Mouse (Mus musculus) CH12.LX (cell line): Measurements from ENCODE around the gene Rybp. TPM values are rescaled to one million over a fixed set of nuclear protein-coding genes. Genes with fewer than 3 reads are reported as not detected.

Experiments used
- DNase-seq: peaks from one replicate; pipeline ENCODE4 v3.0.0-alpha.2; 2013; ENCODE audit errors: extremely low read depth
- H3K27ac ChIP-seq: 2 replicates; pipeline ENCODE4 v1.5.1; 2012; ENCODE audit warnings: low read depth, mild to moderate bottlenecking, control low read depth, moderate library complexity; ENCODE audit not compliant: insufficient read depth
- H3K27me3 ChIP-seq: replicated peaks from 2 replicates; pipeline ENCODE3; 2012; ENCODE audit warnings: inconsistent platforms
- H3K36me3 ChIP-seq, 2 experiments: replicated peaks in 1 of 2; 2 replicates each; pipeline versions ENCODE3 to v1.6.1; 2012; ENCODE audit warnings: inconsistent platforms in 1 of 2, low read length in 1 of 2, mild to moderate bottlenecking in 1 of 2, mixed read lengths in 1 of 2, moderate library complexity in 1 of 2; ENCODE audit not compliant: control insufficient read depth in 1 of 2, insufficient read depth in 1 of 2
- H3K4me1 ChIP-seq, 2 experiments: 2 replicates each; pipeline ENCODE4 v1.6.1; 2012; ENCODE audit warnings: inconsistent platforms in 1 of 2, moderate library complexity in 1 of 2; ENCODE audit not compliant: insufficient read depth in 2 of 2, control insufficient read depth in 1 of 2
- H3K4me2 ChIP-seq: 2 replicates; pipeline ENCODE4 v1.6.1; 2012; ENCODE audit warnings: low read depth, mild to moderate bottlenecking, control low read depth; ENCODE audit not compliant: poor library complexity, insufficient read depth, severe bottlenecking
- H3K4me3 ChIP-seq, 3 experiments: fragments of 150-350 bp in 1 of 3; sonication (generic) in 1 of 3; replicated peaks in 1 of 3; 2 replicates each; pipeline versions ENCODE3 to v1.5.1; 2011 to 2012; ENCODE audit warnings: low read depth in 2 of 3, low read length in 2 of 3, mild to moderate bottlenecking in 2 of 3, moderate library complexity in 2 of 3, control low read depth in 1 of 3, improper control_type of control experiment in 1 of 3, inconsistent platforms in 1 of 3, mixed read lengths in 1 of 3; ENCODE audit not compliant: poor library complexity in 1 of 3
- H3K79me2 ChIP-seq: replicated peaks from 2 replicates; pipeline ENCODE4 v1.6.1; 2012; ENCODE audit warnings: mild to moderate bottlenecking, moderate library complexity; ENCODE audit not compliant: control insufficient read depth, poor library complexity, insufficient read depth, severe bottlenecking; ENCODE audit errors: extremely low read depth
- H3K9ac ChIP-seq: 2 replicates; pipeline ENCODE4 v1.6.1; 2012; ENCODE audit warnings: low read depth, mild to moderate bottlenecking, control low read depth, moderate library complexity; ENCODE audit not compliant: insufficient read depth
- H3K9me3 ChIP-seq: replicated peaks from 2 replicates; pipeline ENCODE3; 2012; ENCODE audit warnings: low read length, inconsistent platforms, mixed read lengths
- BHLHE40 ChIP-seq: IDR thresholded peaks from 2 replicates; pipeline ENCODE4 v1.6.1; 2011; ENCODE audit warnings: mild to moderate bottlenecking, low read depth, low read length, improper control_type of control experiment
- CHD1 ChIP-seq: IDR thresholded peaks from 2 replicates; pipeline ENCODE4 v1.6.1; 2012; ENCODE audit warnings: low read depth, low read length, improper control_type of control experiment, inconsistent platforms
- CHD2 ChIP-seq: IDR thresholded peaks from 2 replicates; pipeline ENCODE4 v1.6.1; 2011; ENCODE audit warnings: low read length, improper control_type of control experiment
- ELF1 ChIP-seq: IDR thresholded peaks from 2 replicates; pipeline ENCODE4 v1.6.1; 2014; ENCODE audit warnings: low read depth, mild to moderate bottlenecking, inconsistent platforms, low read length, improper control_type of control experiment
- EP300 ChIP-seq: IDR thresholded peaks from 2 replicates; pipeline ENCODE4 v1.6.1; 2011; ENCODE audit warnings: low read length, improper control_type of control experiment
- GABPA ChIP-seq: IDR thresholded peaks from 2 replicates; pipeline ENCODE4 v1.6.1; 2012; ENCODE audit warnings: low read depth, low read length, improper control_type of control experiment, inconsistent platforms; ENCODE audit not compliant: insufficient replicate concordance
- HCFC1 ChIP-seq: IDR thresholded peaks from 2 replicates; pipeline ENCODE4 v1.6.1; 2012; ENCODE audit warnings: low read depth, mild to moderate bottlenecking, inconsistent platforms, low read length, improper control_type of control experiment
- IRF4 ChIP-seq: IDR thresholded peaks from 2 replicates; pipeline ENCODE4 v1.6.1; 2014; ENCODE audit warnings: low read depth, mild to moderate bottlenecking, inconsistent platforms, low read length, improper control_type of control experiment
- JUN ChIP-seq: IDR thresholded peaks from 2 replicates; pipeline ENCODE4 v1.6.1; 2011; ENCODE audit warnings: low read depth, mild to moderate bottlenecking, low read length, improper control_type of control experiment, moderate library complexity; ENCODE audit not compliant: insufficient read depth
- KAT2A ChIP-seq: IDR thresholded peaks from 2 replicates; pipeline ENCODE4 v1.6.1; 2012; ENCODE audit warnings: low read length, improper control_type of control experiment, inconsistent platforms; ENCODE audit not compliant: insufficient replicate concordance
- MAFK ChIP-seq: IDR thresholded peaks from 2 replicates; pipeline ENCODE4 v1.6.1; 2011; ENCODE audit warnings: low read length, improper control_type of control experiment; ENCODE audit not compliant: insufficient replicate concordance
- MAZ ChIP-seq: IDR thresholded peaks from 2 replicates; pipeline ENCODE4 v1.6.1; 2012; ENCODE audit warnings: low read depth, mild to moderate bottlenecking, inconsistent platforms, low read length, improper control_type of control experiment, moderate library complexity
- MEF2A ChIP-seq: IDR thresholded peaks from 2 replicates; pipeline ENCODE4 v1.6.1; 2014; ENCODE audit warnings: low read depth, mild to moderate bottlenecking, inconsistent platforms, low read length, improper control_type of control experiment, borderline replicate concordance
- MXI1 ChIP-seq: IDR thresholded peaks from 2 replicates; pipeline ENCODE4 v1.6.1; 2011; ENCODE audit warnings: mild to moderate bottlenecking, low read depth, low read length, improper control_type of control experiment
- PAX5 ChIP-seq: IDR thresholded peaks from 2 replicates; pipeline ENCODE4 v1.6.1; 2012; ENCODE audit warnings: low read length, inconsistent platforms, mixed read lengths
- POLR2A ChIP-seq: IDR thresholded peaks from 2 replicates; pipeline ENCODE4 v1.6.1; 2011; ENCODE audit warnings: low read depth, mild to moderate bottlenecking, improper control_type of control experiment, low read length
- POLR2AphosphoS2 ChIP-seq: IDR thresholded peaks from 2 replicates; pipeline ENCODE4 v1.6.1; 2011; ENCODE audit warnings: low read depth, low read length, improper control_type of control experiment
- SIN3A ChIP-seq: IDR thresholded peaks from 2 replicates; pipeline ENCODE4 v1.6.1; 2012; ENCODE audit warnings: low read length, improper control_type of control experiment, inconsistent platforms
- SMC3 ChIP-seq: IDR thresholded peaks from 2 replicates; pipeline ENCODE4 v1.6.1; 2011; ENCODE audit warnings: low read depth, low read length, improper control_type of control experiment
- TBP ChIP-seq: conservative IDR thresholded peaks from 2 replicates; pipeline ENCODE4 v1.6.1; 2011; ENCODE audit warnings: low read depth, low read length, improper control_type of control experiment
- UBTF ChIP-seq: IDR thresholded peaks from 2 replicates; pipeline ENCODE4 v1.6.1; 2012; ENCODE audit warnings: low read depth, mild to moderate bottlenecking, inconsistent platforms, low read length, improper control_type of control experiment, moderate library complexity
- ZMIZ1 ChIP-seq: IDR thresholded peaks from 2 replicates; pipeline ENCODE4 v1.6.1; 2012; ENCODE audit warnings: low read depth, mild to moderate bottlenecking, inconsistent platforms, low read length, improper control_type of control experiment
- dilution Hi-C: fragments of 300-500 bp; cut with MboI; formaldehyde crosslinking; loops from 2 replicates; pipeline ENCODE4 v1.14.3; 2020; ENCODE audit warnings: low sequenced_read_pairs; ENCODE audit not compliant: extremely low pct_unique_long_range_greater_than_20kb, extremely low pct_ligation_motif_present
- in situ Hi-C: fragments of 300-500 bp; cut with MboI; formaldehyde crosslinking; loops from 3 replicates; pipeline ENCODE4 v1.14.3; 2019; ENCODE audit warnings: low sequenced_read_pairs, low pct_ligation_motif_present, low pct_unique_long_range_greater_than_20kb, mixed read lengths
- polyA plus RNA-seq: library from polyadenylated mRNA; unstranded; fragments of >175 nt; gene quantifications from 2 replicates; pipeline ENCODE4 v1.2.1, GENCODE M21; 2012; ENCODE audit warnings: low read depth; ENCODE audit not compliant: insufficient read length
- total RNA-seq, 2 experiments: library from RNA; depleted of rRNA; stranded (reverse); fragments of 300-350 nt in 1 of 2; fragments of >200 nt in 1 of 2; gene quantifications; 2 replicates each; pipeline ENCODE4 v1.2.3; 2012 to 2014

Rybp gene
- total and polyA plus RNA-seq, 3 experiments: 9.1 to 27.4 (median 23.6) TPM

DNA sequence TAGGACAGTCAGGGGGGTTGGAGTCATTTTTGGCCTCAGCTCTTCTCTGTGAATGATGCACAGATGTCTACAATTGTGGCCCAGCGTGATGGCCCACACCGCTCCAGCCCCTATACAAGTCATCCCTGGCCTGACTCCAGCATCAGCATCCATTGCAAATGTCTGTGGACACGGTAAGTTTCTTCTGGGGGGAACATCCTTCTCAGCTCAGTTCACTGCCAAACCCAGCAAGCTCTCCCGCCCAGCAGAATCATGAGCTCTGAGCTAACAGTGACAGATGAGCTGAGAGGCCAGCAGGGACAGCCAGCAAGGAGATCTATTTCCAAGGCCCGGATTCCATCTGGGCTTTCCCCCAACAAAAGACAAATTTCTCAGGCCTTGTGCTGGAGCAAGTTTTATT, 90.2 kb downstream of the Rybp start:
- no peaks in the 10 kb centered on the region for H3K79me2 ChIP-seq
- H3K4me3 ChIP-seq: no peak overlapping the region
- H3K27ac ChIP-seq: no peak overlapping the region
- in situ Hi-C loops: no loop called here
- no peaks in the 10 kb centered on the region for H3K9me3 ChIP-seq
- DNase-seq: no peak
- no peak overlapping the region for H3K4me2 ChIP-seq
- dilution Hi-C loops: no loop called here
- H3K27me3 ChIP-seq: peaks cover 6% of the 10 kb centered on the region
- H3K36me3 ChIP-seq: no peaks in the 10 kb centered on the region
- no peak for TF ChIP-seq JUN
- TF ChIP-seq EP300: no peak
- no peak for TF ChIP-seq SIN3A
- TF ChIP-seq CHD1: no peak
- no peak for TF ChIP-seq KAT2A
- no peak for TF ChIP-seq ELF1
- TF ChIP-seq CHD2: no peak
- TF ChIP-seq MAZ: no peak
- no peak for TF ChIP-seq BHLHE40
- no peak for TF ChIP-seq TBP
- TF ChIP-seq MEF2A: no peak
- no peak for TF ChIP-seq PAX5
- TF ChIP-seq GABPA: no peak
- TF ChIP-seq SMC3: no peak
- H3K4me1 ChIP-seq: peaks cover 0 to 18% of the 10 kb centered on the region in 2 experiments; a peak in 2 of 4 replicates
- no peak overlapping the region for H3K9ac ChIP-seq

- no peak overlapping the region for H3K4me3 ChIP-seq
- peaks cover 5% of the 10 kb centered on the region for H3K27me3 ChIP-seq
- no peak overlapping the region for H3K9ac ChIP-seq
- no peak overlapping the region for H3K27ac ChIP-seq
- H3K9me3 ChIP-seq: no peaks in the 10 kb centered on the region
- H3K79me2 ChIP-seq: no peaks in the 10 kb centered on the region
- peaks cover 0 to 24% of the 10 kb centered on the region in 2 experiments; a peak in 2 of 4 replicates for H3K4me1 ChIP-seq
- no peak for TF ChIP-seq ZMIZ1
- no peak for TF ChIP-seq MAFK
- TF ChIP-seq BHLHE40: no peak
- TF ChIP-seq CHD1: no peak
- no peak for TF ChIP-seq MXI1
- no peak for TF ChIP-seq UBTF
- TF ChIP-seq IRF4: no peak
- no peak for TF ChIP-seq POLR2AphosphoS2
- TF ChIP-seq POLR2A: no peak
- TF ChIP-seq SIN3A: no peak
- TF ChIP-seq MAZ: no peak
- no peak for TF ChIP-seq SMC3
- TF ChIP-seq HCFC1: no peak
- TF ChIP-seq, all 38 proteins: peak for 0
- in situ Hi-C loops (no loop called here), dilution Hi-C loops (no loop called here)
- no peak for DNase-seq
- H3K36me3 ChIP-seq: no peaks in the 10 kb centered on the region
- H3K4me2 ChIP-seq: no peak overlapping the region
These were observed 91.3 kb downstream of the Rybp start for GRCm38 (mm10) chr6:100195870-100196409.
